Mouse (Mus musculus) bone marrow, adult 2 months (tissue): ENCODE measurements around the gene Msln.

Source experiments
- CTCF ChIP-seq: fragments of 200-500 bp; IDR thresholded peaks from 2 replicates; pipeline ENCODE4 v1.5.1; 2011; ENCODE audit warnings: low read length, control low read depth; ENCODE audit not compliant: control insufficient read depth, insufficient read depth
- POLR2A ChIP-seq: fragments of 200-500 bp; IDR thresholded peaks from 2 replicates; pipeline ENCODE4 v1.6.1; 2011; ENCODE audit warnings: low read depth, mild to moderate bottlenecking, control low read depth, low read length, borderline replicate concordance; ENCODE audit not compliant: control insufficient read depth

GRCm38 (mm10) chr17:25755627-25756377 lies 1.6 kb upstream of the Msln start:
- TF ChIP-seq CTCF = no peak
- TF ChIP-seq POLR2A = no peak
